Comparison of ENCODE assay signal across 23 mouse cellular contexts in the genomic region with DNA sequence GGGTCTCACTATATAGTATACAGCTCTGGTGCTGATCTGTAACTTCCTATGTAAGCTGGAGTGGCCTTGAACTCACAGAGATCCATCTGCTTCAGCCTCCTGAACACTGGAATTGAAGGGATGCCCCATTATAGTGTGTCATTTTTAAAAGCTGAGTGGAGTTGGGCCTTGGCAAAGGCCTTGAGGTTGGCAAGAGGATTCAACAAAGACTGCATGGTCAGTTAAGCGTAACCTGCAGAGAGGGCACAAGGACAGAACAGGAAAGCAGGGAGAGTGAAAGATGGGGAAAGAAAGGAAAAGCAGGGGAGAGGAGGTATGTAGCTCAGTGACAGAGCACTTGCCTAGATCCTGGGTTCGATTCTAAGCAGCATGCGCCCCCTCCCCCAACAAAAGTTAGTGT. TPM values are rescaled to one million over a fixed set of nuclear protein-coding genes. Genes with fewer than 3 reads are reported as not detected.
DNase-seq lines count a peak whose midpoint lies in the region; ATAC-seq and TF ChIP-seq lines count a peak whose summit lies in the region.
"Had no signal": no experiment of that assay in that cellular context is flagged by ENCODE, and none has a peak within 500 bp of the region (broad histone marks: within the 10 kb centered on the region; RNA-seq: fewer than 3 reads in every experiment).

No protein-coding gene starts in this region.

- TF ChIP-seq POLR2A in kidney, adult 2 months (IDR thresholded peaks at IDR 0.05; ENCODE audit: low read depth, low read length): no peak
- TF ChIP-seq POLR2A in testis, adult 2 months (IDR thresholded peaks at IDR 0.05; ENCODE audit: control insufficient read depth, low read depth, low read length): no peak

- TF ChIP-seq CTCF in kidney, adult 2 months (conservative IDR thresholded peaks at IDR 0.05; ENCODE audit: insufficient read depth, insufficient read length, low read depth, low read length): no peak
- TF ChIP-seq CTCF in testis, adult 2 months (IDR thresholded peaks at IDR 0.05; ENCODE audit: control insufficient read depth, insufficient read depth, insufficient replicate concordance, low read depth, low read length): no peak

- 69% methylated on average over 3 of the region's 3 CpGs for WGBS in kidney, adult 2 months
- 90% methylated on average over 3 of the region's 3 CpGs for WGBS in kidney, embryonic 14.5 days

- peak overlapping the region; percentile 43 for H3K27ac ChIP-seq in kidney, adult 2 months (ENCODE audit: insufficient read depth, low read depth, low read length)
- H3K27ac ChIP-seq in kidney, embryonic 14.5 days (ENCODE audit: low read depth, low read length): no peak overlapping the region
- H3K27ac ChIP-seq in testis, adult 2 months (ENCODE audit: control insufficient read depth, insufficient read depth, low read depth, low read length): no peak overlapping the region
- H3K27ac ChIP-seq: embryonic facial prominence, embryonic 12.5 days; embryonic facial prominence, embryonic 15.5 days; heart, embryonic 13.5 days; hindbrain, embryonic 14.5 days had no signal

- ATAC-seq in kidney, embryonic 14.5 days (ENCODE audit: low FRiP score, low TSS enrichment): no peak
- ATAC-seq: CD4-positive, CD25-positive, alpha-beta regulatory T cell, adult 4 months; forebrain, embryonic 14.5 days; forebrain, postnatal 0 days had no signal

- no peaks in the 10 kb centered on the region for H3K27me3 ChIP-seq in kidney, adult 2 months (replicated peaks; ENCODE audit: control insufficient read depth, insufficient read depth, low read length)
- peaks cover 9% of the 10 kb centered on the region; the same call in 1 of the 2 replicates for H3K27me3 ChIP-seq in kidney, embryonic 14.5 days (ENCODE audit: control insufficient read depth, insufficient read depth, low read length)
- no peaks in the 10 kb centered on the region for H3K27me3 ChIP-seq in testis, adult 2 months (ENCODE audit: control insufficient read depth, insufficient read depth, low read length)
- H3K27me3 ChIP-seq: embryonic facial prominence, embryonic 12.5 days had no signal

- peak; percentile 82 for DNase-seq in kidney, adult 2 months
- no peak for DNase-seq in testis, postnatal 10 days (ENCODE audit: low spot score)
- peak; percentile 63 to 69 for DNase-seq in kidney, postnatal 36 days
- no peak for DNase-seq in frontal cortex, adult 2 months (ENCODE audit: extremely low spot score in 1 of 2, low spot score in 1 of 2)
- DNase-seq: adrenal gland, adult 2 months; adrenal gland, postnatal 14 days; cerebellum, adult 11 months; cerebellum, adult 2 months; cerebellum, adult 9-11 months; cerebellum, postnatal 25 days; forebrain, postnatal 0 days; gastrocnemius, postnatal 25 days; heart, adult 18-20 months; heart, postnatal 14 days; heart, postnatal 4 days had no signal

- no peak overlapping the region for H3K9ac ChIP-seq in kidney, embryonic 14.5 days (ENCODE audit: low read depth, low read length)
- H3K9ac ChIP-seq: embryonic facial prominence, embryonic 12.5 days; embryonic facial prominence, embryonic 15.5 days; forebrain, postnatal 0 days; heart, embryonic 13.5 days; hindbrain, embryonic 14.5 days had no signal

- no peaks in the 10 kb centered on the region for H3K36me3 ChIP-seq in kidney, adult 2 months (ENCODE audit: control insufficient read depth, insufficient read depth, low read length)
- H3K36me3 ChIP-seq in kidney, embryonic 14.5 days (ENCODE audit: control insufficient read depth, insufficient read depth, low read length): no peaks in the 10 kb centered on the region
- no peaks in the 10 kb centered on the region for H3K36me3 ChIP-seq in testis, adult 2 months (ENCODE audit: control insufficient read depth, insufficient read depth, low read length)
- H3K36me3 ChIP-seq: embryonic facial prominence, embryonic 12.5 days; embryonic facial prominence, embryonic 15.5 days; heart, embryonic 13.5 days had no signal

- H3K4me1 ChIP-seq in kidney, adult 2 months (ENCODE audit: control insufficient read depth, insufficient read depth, low read length): peaks cover 4% of the 10 kb centered on the region; the same call in 1 of the 2 replicates
- peaks cover 8% of the 10 kb centered on the region; the same call in 1 of the 2 replicates for H3K4me1 ChIP-seq in kidney, embryonic 14.5 days (ENCODE audit: control insufficient read depth, insufficient read depth, low read length)
- peaks cover 12% of the 10 kb centered on the region for H3K4me1 ChIP-seq in testis, adult 2 months (ENCODE audit: control insufficient read depth, insufficient read depth, low read length)

- no peaks in the 10 kb centered on the region for H3K9me3 ChIP-seq in kidney, embryonic 14.5 days (ENCODE audit: control insufficient read depth, low read length)
- H3K9me3 ChIP-seq: embryonic facial prominence, embryonic 12.5 days; embryonic facial prominence, embryonic 15.5 days; heart, embryonic 13.5 days had no signal

- no peak overlapping the region for H3K4me3 ChIP-seq in kidney, adult 2 months (ENCODE audit: insufficient read depth, low read depth, low read length)
- no peak overlapping the region for H3K4me3 ChIP-seq in kidney, embryonic 14.5 days (ENCODE audit: low read length)
- peak overlapping the region; percentile 29 for H3K4me3 ChIP-seq in testis, adult 2 months (ENCODE audit: control insufficient read depth, low read depth, low read length)
- H3K4me3 ChIP-seq: embryonic facial prominence, embryonic 12.5 days; embryonic facial prominence, embryonic 15.5 days; heart, embryonic 13.5 days had no signal

- no peak overlapping the region for H3K4me2 ChIP-seq in kidney, embryonic 14.5 days (replicated peaks; ENCODE audit: low read depth, low read length)
- H3K4me2 ChIP-seq: embryonic facial prominence, embryonic 12.5 days; embryonic facial prominence, embryonic 15.5 days; heart, embryonic 13.5 days; hindbrain, embryonic 14.5 days had no signal

RNA-seq across cellular contexts. Expression of a gene that starts 3.4 kb away (rescaled TPM):
- polyA plus RNA-seq in kidney, adult 2 months (2012; rRNA removed): 19.1 TPM in 2 replicates
- polyA plus RNA-seq in kidney, embryonic 14.5 days (2014; fragmentation: Nextera tagmentation; extraction: Ambion mirVana): 26.8 and 27.6 TPM in 2 replicates
- polyA plus RNA-seq in testis, adult 2 months (2012; rRNA removed): 18.6 and 30.1 TPM in 2 replicates
- 17.9 and 18.6 TPM in 2 replicates for polyA plus RNA-seq in frontal cortex, adult 2 months (2012; rRNA removed)

RNA-seq across cellular contexts. Expression of a gene that starts 18.7 kb away (rescaled TPM):
- polyA plus RNA-seq in kidney, adult 2 months (2012; rRNA removed): 6.2 and 6.6 TPM in 2 replicates
- polyA plus RNA-seq in kidney, embryonic 14.5 days (2014; fragmentation: Nextera tagmentation; extraction: Ambion mirVana): 6.8 and 8.8 TPM in 2 replicates
- 0.30 and 0.31 TPM in 2 replicates for polyA plus RNA-seq in testis, adult 2 months (2012; rRNA removed)
- 3.2 and 3.5 TPM in 2 replicates for polyA plus RNA-seq in frontal cortex, adult 2 months (2012; rRNA removed)

RNA-seq across cellular contexts. Expression of a gene that starts 23.7 kb away (rescaled TPM):
- 3.0 and 3.4 TPM in 2 replicates for polyA plus RNA-seq in kidney, adult 2 months (2012; rRNA removed)
- polyA plus RNA-seq in kidney, embryonic 14.5 days (2014; fragmentation: Nextera tagmentation; extraction: Ambion mirVana): 6.4 and 10.8 TPM in 2 replicates
- polyA plus RNA-seq in testis, adult 2 months (2012; rRNA removed): 11.2 and 12.7 TPM in 2 replicates
- 5.2 and 8.1 TPM in 2 replicates for polyA plus RNA-seq in frontal cortex, adult 2 months (2012; rRNA removed)

RNA-seq across cellular contexts. Expression of a gene that starts 31.9 kb away (rescaled TPM):
- 5.5 and 7.4 TPM in 2 replicates for polyA plus RNA-seq in kidney, adult 2 months (2012; rRNA removed)
- polyA plus RNA-seq in kidney, embryonic 14.5 days (2014; fragmentation: Nextera tagmentation; extraction: Ambion mirVana): 5.5 and 8.0 TPM in 2 replicates
- polyA plus RNA-seq in testis, adult 2 months (2012; rRNA removed): 6.2 and 6.7 TPM in 2 replicates
- polyA plus RNA-seq in frontal cortex, adult 2 months (2012; rRNA removed): 5.1 and 5.9 TPM in 2 replicates

RNA-seq across cellular contexts. Expression of a gene that starts 34.1 kb away (rescaled TPM):
- polyA plus RNA-seq in kidney, adult 2 months (2012; rRNA removed): 58.7 and 62.6 TPM in 2 replicates
- 40.9 and 48.4 TPM in 2 replicates for polyA plus RNA-seq in kidney, embryonic 14.5 days (2014; fragmentation: Nextera tagmentation; extraction: Ambion mirVana)
- polyA plus RNA-seq in testis, adult 2 months (2012; rRNA removed): 55.4 and 58.4 TPM in 2 replicates
- polyA plus RNA-seq in frontal cortex, adult 2 months (2012; rRNA removed): 42.8 and 46.1 TPM in 2 replicates

Comparison
In these comparisons a context has a peak if more than half of its experiments do, and no peak if none do; other contexts are left out.
1. DNase-seq: peak in kidney, adult 2 months (single experiment) and kidney, postnatal 36 days (2 of 2); none in testis, postnatal 10 days (single experiment) and frontal cortex, adult 2 months (0 of 2).